Mouse (Mus musculus): ENCODE measurements at regions not wholly inside any gene's neighbourhood (a gene's known extent, or its start where the extent isn't known, plus 50 kb on each side); places are given as distances from the start of the nearest gene placed in this dataset.
"Not testable (repeated sequence)": the region's sequence is repeated elsewhere in the genome, so short reads cannot be mapped to it uniquely, and the experiment has no call there.

DNA sequence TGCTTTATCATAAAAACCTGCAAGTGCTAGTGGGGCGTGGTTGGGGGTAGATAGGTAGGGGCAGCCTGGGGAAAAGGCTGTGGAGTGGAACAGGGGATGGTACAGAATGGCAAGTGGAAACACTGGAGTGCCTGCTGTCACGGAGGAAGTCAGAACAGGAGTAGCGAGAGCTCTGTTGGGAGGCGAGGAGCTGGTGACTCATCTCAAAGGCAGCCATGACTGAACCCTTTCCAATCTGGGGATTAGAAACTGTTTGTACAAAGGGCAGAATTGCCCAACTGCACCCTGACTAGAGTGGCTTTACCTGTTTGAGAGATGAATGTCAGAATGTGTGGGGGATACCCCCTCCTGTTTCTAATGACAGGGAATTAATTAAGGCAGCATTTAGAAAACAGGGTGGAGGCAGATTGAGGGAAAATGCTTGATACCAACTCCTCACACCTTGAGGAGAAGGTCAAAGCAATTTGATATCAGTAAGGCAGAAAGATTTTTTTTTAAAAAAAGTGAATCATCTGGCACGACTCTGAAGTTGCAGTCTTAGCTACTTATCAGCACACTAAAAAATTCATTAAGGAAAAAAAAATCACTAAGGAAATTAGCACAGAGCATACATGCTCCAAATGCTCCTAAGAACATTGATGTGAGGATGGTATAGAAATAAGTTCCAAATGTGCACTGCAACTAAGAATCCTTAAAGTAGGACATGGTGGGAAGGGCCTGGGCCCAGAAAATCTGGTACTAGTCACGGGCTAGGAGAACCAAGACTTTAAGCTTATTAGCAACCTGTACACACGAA lies 54.7 kb upstream of the Usp25 start:
- H3K9ac ChIP-seq (ENCODE audit: low read length): no peak overlapping the region
- peak; percentile 94 for ATAC-seq (ENCODE audit: low read depth)
- H3K27ac ChIP-seq (ENCODE audit: low read length): no peak overlapping the region
- H3K4me2 ChIP-seq (ENCODE audit: low read depth, low read length): no peak overlapping the region
- 51% methylated on average over 7 of the region's 7 CpGs for WGBS
- no peaks in the 10 kb centered on the region for H3K36me3 ChIP-seq (ENCODE audit: control insufficient read depth, insufficient read depth, low read length)
- no peaks in the 10 kb centered on the region for H3K9me3 ChIP-seq (ENCODE audit: control insufficient read depth, low read length)
- H3K4me1 ChIP-seq (replicated peaks; ENCODE audit: control insufficient read depth, insufficient read depth, low read length): no peaks in the 10 kb centered on the region
- H3K4me3 ChIP-seq (ENCODE audit: low read length): no peak overlapping the region
- H3K27me3 ChIP-seq (ENCODE audit: control insufficient read depth, insufficient read depth, low read depth, low read length): no peaks in the 10 kb centered on the region

DNA sequence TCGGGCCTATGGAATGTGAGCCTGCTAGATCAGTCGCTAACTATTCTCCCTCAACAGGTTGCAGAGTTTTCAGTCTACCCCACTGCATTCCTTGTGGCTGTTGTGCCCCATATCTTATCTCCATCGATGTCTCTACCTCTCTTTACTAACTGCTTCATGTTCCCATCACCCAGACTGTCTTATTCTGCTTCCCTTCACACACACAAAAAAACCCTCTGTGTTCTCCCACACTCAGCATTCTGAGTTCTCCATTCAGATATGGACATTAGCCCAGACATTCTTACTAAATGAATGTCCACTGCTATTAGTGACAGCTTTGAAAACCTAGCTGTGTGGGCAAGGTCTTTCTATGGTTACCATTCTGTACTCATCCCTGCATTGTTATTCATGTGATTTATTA lies 56.0 kb upstream of the Usp25 start:
- 59% methylated on average over 3 of the region's 3 CpGs for WGBS
- no peak overlapping the region for H3K4me2 ChIP-seq (ENCODE audit: low read depth, low read length)
- no peaks in the 10 kb centered on the region for H3K27me3 ChIP-seq (ENCODE audit: control insufficient read depth, insufficient read depth, low read depth, low read length)
- no peak overlapping the region for H3K9ac ChIP-seq (ENCODE audit: low read length)
- H3K4me3 ChIP-seq (ENCODE audit: low read length): no peak overlapping the region
- no peaks in the 10 kb centered on the region for H3K4me1 ChIP-seq (replicated peaks; ENCODE audit: control insufficient read depth, insufficient read depth, low read length)
- H3K27ac ChIP-seq (ENCODE audit: low read length): no peak overlapping the region
- H3K9me3 ChIP-seq (ENCODE audit: control insufficient read depth, low read length): no peaks in the 10 kb centered on the region
- H3K36me3 ChIP-seq (ENCODE audit: control insufficient read depth, insufficient read depth, low read length): no peaks in the 10 kb centered on the region
- no peak for ATAC-seq (ENCODE audit: low read depth)

- Histone ChIP-seq H3K36me3 (ENCODE audit: control insufficient read depth, insufficient read depth, low read length) (no peaks in the 10 kb centered on the region), H3K9me3 (ENCODE audit: control insufficient read depth, low read length) (no peaks in the 10 kb centered on the region), H3K4me3 (ENCODE audit: low read length) (no peak overlapping the region), H3K4me1 (replicated peaks; ENCODE audit: control insufficient read depth, insufficient read depth, low read length) (no peaks in the 10 kb centered on the region), H3K27ac (ENCODE audit: low read length) (no peak overlapping the region), H3K9ac (ENCODE audit: low read length) (no peak overlapping the region), H3K27me3 (ENCODE audit: control insufficient read depth, insufficient read depth, low read depth, low read length) (no peaks in the 10 kb centered on the region), H3K4me2 (ENCODE audit: low read depth, low read length) (no peak overlapping the region)
- ATAC-seq (ENCODE audit: low read depth): no peak
- WGBS: 74% methylated on average over 7 of the region's 7 CpGs
These were observed 56.4 kb upstream of the Usp25 start for GRCm38 (mm10) chr16:76957090-76957489.

GRCm38 (mm10) chr16:76950836-76951486 lies 62.5 kb upstream of the Usp25 start:
- Histone ChIP-seq H3K9me3 (ENCODE audit: control insufficient read depth, low read length) (no peaks in the 10 kb centered on the region), H3K36me3 (ENCODE audit: control insufficient read depth, insufficient read depth, low read length) (no peaks in the 10 kb centered on the region), H3K4me1 (replicated peaks; ENCODE audit: control insufficient read depth, insufficient read depth, low read length) (no peaks in the 10 kb centered on the region), H3K27me3 (ENCODE audit: control insufficient read depth, insufficient read depth, low read depth, low read length) (no peaks in the 10 kb centered on the region), H3K4me3 (ENCODE audit: low read length) (no peak overlapping the region), H3K27ac (ENCODE audit: low read length) (no peak overlapping the region), H3K9ac (ENCODE audit: low read length) (no peak overlapping the region), H3K4me2 (ENCODE audit: low read depth, low read length) (no peak overlapping the region)
- WGBS: 54% methylated on average over 10 of the region's 10 CpGs
- no peak for ATAC-seq (ENCODE audit: low read depth)

DNA sequence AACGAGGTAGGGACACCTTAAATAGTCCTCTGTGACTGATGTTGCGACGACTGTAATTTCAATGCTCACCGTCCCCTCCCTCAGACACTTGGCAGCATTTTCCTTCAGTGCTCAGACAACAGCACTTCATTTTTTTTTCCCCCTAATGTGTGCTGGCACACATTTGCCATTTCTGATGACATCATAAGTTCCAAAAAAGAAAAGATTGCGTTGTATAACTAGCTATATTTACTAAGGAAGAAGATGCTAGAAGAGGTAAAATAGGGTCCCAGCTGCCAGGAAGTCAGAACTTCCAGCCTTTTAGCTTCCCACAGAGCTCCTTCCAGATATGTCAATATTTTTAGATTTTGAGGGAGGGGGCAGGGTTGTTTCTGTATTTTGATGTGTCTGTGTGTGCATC lies 66.5 kb upstream of the Usp25 start:
- Histone ChIP-seq H3K27ac (ENCODE audit: low read length) (no peak overlapping the region), H3K36me3 (ENCODE audit: control insufficient read depth, insufficient read depth, low read length) (no peaks in the 10 kb centered on the region), H3K9ac (ENCODE audit: low read length) (no peak overlapping the region), H3K9me3 (ENCODE audit: control insufficient read depth, low read length) (no peaks in the 10 kb centered on the region), H3K4me2 (ENCODE audit: low read depth, low read length) (no peak overlapping the region), H3K4me1 (replicated peaks; ENCODE audit: control insufficient read depth, insufficient read depth, low read length) (no peaks in the 10 kb centered on the region), H3K4me3 (ENCODE audit: low read length) (no peak overlapping the region), H3K27me3 (ENCODE audit: control insufficient read depth, insufficient read depth, low read depth, low read length) (no peaks in the 10 kb centered on the region)
- 54% methylated on average over 5 of the region's 5 CpGs for WGBS
- no peak for ATAC-seq (ENCODE audit: low read depth)

GRCm38 (mm10) chr16:76938128-76938527 lies 75.4 kb upstream of the Usp25 start:
- 45% methylated on average over 2 of the region's 2 CpGs for WGBS
- Histone ChIP-seq H3K9me3 (ENCODE audit: control insufficient read depth, low read length) (no peaks in the 10 kb centered on the region), H3K4me3 (ENCODE audit: low read length) (no peak overlapping the region), H3K27me3 (ENCODE audit: control insufficient read depth, insufficient read depth, low read depth, low read length) (no peaks in the 10 kb centered on the region), H3K4me2 (ENCODE audit: low read depth, low read length) (no peak overlapping the region), H3K36me3 (ENCODE audit: control insufficient read depth, insufficient read depth, low read length) (no peaks in the 10 kb centered on the region), H3K9ac (ENCODE audit: low read length) (no peak overlapping the region), H3K27ac (ENCODE audit: low read length) (no peak overlapping the region), H3K4me1 (replicated peaks; ENCODE audit: control insufficient read depth, insufficient read depth, low read length) (no peaks in the 10 kb centered on the region)
- no peak for ATAC-seq (ENCODE audit: low read depth)

- WGBS: 48% methylated on average over 6 of the region's 6 CpGs
- Histone ChIP-seq H3K4me3 (ENCODE audit: low read length) (no peak overlapping the region), H3K36me3 (ENCODE audit: control insufficient read depth, insufficient read depth, low read length) (no peaks in the 10 kb centered on the region), H3K4me2 (ENCODE audit: low read depth, low read length) (no peak overlapping the region), H3K9ac (ENCODE audit: low read length) (no peak overlapping the region), H3K27me3 (ENCODE audit: control insufficient read depth, insufficient read depth, low read depth, low read length) (no peaks in the 10 kb centered on the region), H3K27ac (ENCODE audit: low read length) (no peak overlapping the region), H3K4me1 (replicated peaks; ENCODE audit: control insufficient read depth, insufficient read depth, low read length) (no peaks in the 10 kb centered on the region), H3K9me3 (ENCODE audit: control insufficient read depth, low read length) (no peaks in the 10 kb centered on the region)
- ATAC-seq (ENCODE audit: low read depth): no peak
These were observed 85.6 kb upstream of the Usp25 start for GRCm38 (mm10) chr16:76927901-76928300.

GRCm38 (mm10) chr16:76920137-76920536 lies 93.4 kb upstream of the Usp25 start:
- H3K4me2 ChIP-seq (ENCODE audit: low read depth, low read length); H3K9ac ChIP-seq (ENCODE audit: low read length); H3K4me3 ChIP-seq (ENCODE audit: low read length); H3K27me3 ChIP-seq (ENCODE audit: control insufficient read depth, insufficient read depth, low read depth, low read length); H3K36me3 ChIP-seq (ENCODE audit: control insufficient read depth, insufficient read depth, low read length); H3K4me1 ChIP-seq (replicated peaks; ENCODE audit: control insufficient read depth, insufficient read depth, low read length); H3K9me3 ChIP-seq (ENCODE audit: control insufficient read depth, low read length); ATAC-seq (ENCODE audit: low read depth); H3K27ac ChIP-seq (ENCODE audit: low read length): not testable (repeated sequence)
- WGBS: 91% methylated on average over 11 of the region's 11 CpGs

- no peak overlapping the region for H3K4me2 ChIP-seq (ENCODE audit: low read depth, low read length)
- ATAC-seq (ENCODE audit: low read depth): no peak
These were observed 94.9 kb upstream of the Usp25 start for GRCm38 (mm10) chr16:76918598-76918997.

More at GRCm38 (mm10) chr16:76918598-76918997, 94.9 kb upstream of the Usp25 start:
- Histone ChIP-seq H3K27me3 (ENCODE audit: control insufficient read depth, insufficient read depth, low read depth, low read length) (no peaks in the 10 kb centered on the region), H3K4me1 (replicated peaks; ENCODE audit: control insufficient read depth, insufficient read depth, low read length) (no peaks in the 10 kb centered on the region), H3K9me3 (ENCODE audit: control insufficient read depth, low read length) (no peaks in the 10 kb centered on the region), H3K9ac (ENCODE audit: low read length) (no peak overlapping the region), H3K4me3 (ENCODE audit: low read length) (no peak overlapping the region), H3K27ac (ENCODE audit: low read length) (no peak overlapping the region), H3K36me3 (ENCODE audit: control insufficient read depth, insufficient read depth, low read length) (no peaks in the 10 kb centered on the region)
- 63% methylated on average over 2 of the region's 2 CpGs for WGBS

All from lung, embryonic 16.5 days (tissue).